Mouse (Mus musculus) cerebellum, postnatal 14 days (tissue): ENCODE measurements around the gene Msh5.
A peak's percentile ranks its signal among the peaks of the same experiment; 100 is the strongest.

Experiments used
- DNase-seq, 2 experiments: peaks; one replicate each; pipeline ENCODE4 v3.0.0; 2021; ENCODE audit warnings: mixed read lengths in 2 of 2

Msh5 gene

GRCm38 (mm10) chr17:35068213-35068914 lies 21.8 kb upstream of the Msh5 start:
- DNase-seq = peak in 1 of 2 experiments; percentile 43

GRCm38 (mm10) chr17:35066084-35066483 lies 19.5 kb upstream of the Msh5 start, which contains the start of gene Mpig6b:
TSS of gene Mpig6b (minus strand) at chr17:35066184.
- peak in 1 of 2 experiments; percentile 15 for DNase-seq

- peak; percentile 57 to 63 for DNase-seq
Measured at GRCm38 (mm10) chr17:35064951-35065947, 18.7 kb upstream of the Msh5 start, which contains the start of gene Ly6g6c. TSS of gene Ly6g6c (plus strand) at chr17:35065388.

GRCm38 (mm10) chr17:35064378-35064877 lies 17.9 kb upstream of the Msh5 start:
- peak; percentile 79 to 85 for DNase-seq

GRCm38 (mm10) chr17:35063466-35063865 lies 16.9 kb upstream of the Msh5 start:
- DNase-seq = peak; percentile 68 to 76

- DNase-seq = no peak
Measured at GRCm38 (mm10) chr17:35061299-35061698, 14.8 kb upstream of the Msh5 start.

- peak; percentile 41 to 44 for DNase-seq
Measured at GRCm38 (mm10) chr17:35060737-35061297, 14.3 kb upstream of the Msh5 start.

- peak; percentile 49 to 50 for DNase-seq
Measured at GRCm38 (mm10) chr17:35060071-35060470, 13.5 kb upstream of the Msh5 start.

GRCm38 (mm10) chr17:35058911-35059892 lies 12.7 kb upstream of the Msh5 start, which contains the start of gene Ddah2:
TSS of gene Ddah2 (plus strand) at chr17:35059035.
- peak; percentile 94 to 95 for DNase-seq

GRCm38 (mm10) chr17:35058316-35058715 lies 11.8 kb upstream of the Msh5 start:
- DNase-seq = peak in 1 of 2 experiments; percentile 25

- no peak for DNase-seq
Measured at GRCm38 (mm10) chr17:35057090-35057489, 10.5 kb upstream of the Msh5 start.

- DNase-seq = no peak
Measured at GRCm38 (mm10) chr17:35055691-35056495, 9.3 kb upstream of the Msh5 start.

- DNase-seq = no peak
Measured at GRCm38 (mm10) chr17:35052271-35052798, 5.8 kb upstream of the Msh5 start.

- peak; percentile 68 to 80 for DNase-seq
Measured at GRCm38 (mm10) chr17:35051156-35052086, 4.9 kb upstream of the Msh5 start.

GRCm38 (mm10) chr17:35050126-35050750 lies 3.7 kb upstream of the Msh5 start:
- peak in 1 of 2 experiments; percentile 49 for DNase-seq

GRCm38 (mm10) chr17:35049561-35050016 lies 3.0 kb upstream of the Msh5 start, which contains the start of gene Clic1:
TSS of gene Clic1 (plus strand) at chr17:35049966.
- no peak for DNase-seq

- DNase-seq = no peak
Measured at GRCm38 (mm10) chr17:35048932-35049440, 2.4 kb upstream of the Msh5 start.
